Mouse (Mus musculus): ENCODE measurements at regions not wholly inside any gene's neighbourhood (a gene's known extent, or its start where the extent isn't known, plus 50 kb on each side); places are given as distances from the start of the nearest gene placed in this dataset.

GRCm38 (mm10) chr14:73931095-73931494, 270.1 kb downstream of the Gm21750 start:
- TF ChIP-seq CTCF (IDR thresholded peaks at IDR 0.05; ENCODE audit: borderline replicate concordance, insufficient read depth, low read length) (no peak), POLR2A (IDR thresholded peaks at IDR 0.05; ENCODE audit: low read depth, low read length) (no peak)
- no peaks in the 10 kb centered on the region for H3K4me1 ChIP-seq (ENCODE audit: control insufficient read depth, insufficient read depth, low read length)
- no peak overlapping the region for H3K27ac ChIP-seq (ENCODE audit: insufficient read depth, low read length)
- H3K4me3 ChIP-seq (ENCODE audit: insufficient read depth, low read length) = no peak overlapping the region

GRCm38 (mm10) chr14:73947316-73947715, 286.3 kb downstream of the Gm21750 start:
- TF ChIP-seq POLR2A (IDR thresholded peaks at IDR 0.05; ENCODE audit: low read depth, low read length) (no peak), CTCF (IDR thresholded peaks at IDR 0.05; ENCODE audit: borderline replicate concordance, insufficient read depth, low read length) (no peak)
- no peak overlapping the region for H3K27ac ChIP-seq (ENCODE audit: insufficient read depth, low read length)
- no peak overlapping the region for H3K4me3 ChIP-seq (ENCODE audit: insufficient read depth, low read length)
- no peaks in the 10 kb centered on the region for H3K4me1 ChIP-seq (ENCODE audit: control insufficient read depth, insufficient read depth, low read length)

GRCm38 (mm10) chr14:73952511-73952910, 291.5 kb downstream of the Gm21750 start:
- Histone ChIP-seq H3K27ac (ENCODE audit: insufficient read depth, low read length) (no peak overlapping the region), H3K4me1 (ENCODE audit: control insufficient read depth, insufficient read depth, low read length) (no peaks in the 10 kb centered on the region), H3K4me3 (ENCODE audit: insufficient read depth, low read length) (no peak overlapping the region)
- TF ChIP-seq CTCF (IDR thresholded peaks at IDR 0.05; ENCODE audit: borderline replicate concordance, insufficient read depth, low read length) = no peak
- TF ChIP-seq POLR2A (IDR thresholded peaks at IDR 0.05; ENCODE audit: low read depth, low read length) = no peak

- Histone ChIP-seq H3K27ac (ENCODE audit: insufficient read depth, low read length) (no peak overlapping the region), H3K4me1 (ENCODE audit: control insufficient read depth, insufficient read depth, low read length) (no peaks in the 10 kb centered on the region), H3K4me3 (ENCODE audit: insufficient read depth, low read length) (no peak overlapping the region)
- TF ChIP-seq CTCF (IDR thresholded peaks at IDR 0.05; ENCODE audit: borderline replicate concordance, insufficient read depth, low read length) (no peak), POLR2A (IDR thresholded peaks at IDR 0.05; ENCODE audit: low read depth, low read length) (no peak)
Observed at GRCm38 (mm10) chr14:73978694-73979093, 317.7 kb downstream of the Gm21750 start.

GRCm38 (mm10) chr14:73996229-73996628, 335.2 kb downstream of the Gm21750 start:
- Histone ChIP-seq H3K4me1 (ENCODE audit: control insufficient read depth, insufficient read depth, low read length) (no peaks in the 10 kb centered on the region), H3K27ac (ENCODE audit: insufficient read depth, low read length) (no peak overlapping the region), H3K4me3 (ENCODE audit: insufficient read depth, low read length) (no peak overlapping the region)
- TF ChIP-seq CTCF (IDR thresholded peaks at IDR 0.05; ENCODE audit: borderline replicate concordance, insufficient read depth, low read length) (no peak), POLR2A (IDR thresholded peaks at IDR 0.05; ENCODE audit: low read depth, low read length) (no peak)

GRCm38 (mm10) chr14:73997796-73998195, 336.8 kb downstream of the Gm21750 start:
- no peak overlapping the region for H3K27ac ChIP-seq (ENCODE audit: insufficient read depth, low read length)
- no peaks in the 10 kb centered on the region for H3K4me1 ChIP-seq (ENCODE audit: control insufficient read depth, insufficient read depth, low read length)
- H3K4me3 ChIP-seq (ENCODE audit: insufficient read depth, low read length) = no peak overlapping the region
- TF ChIP-seq CTCF (IDR thresholded peaks at IDR 0.05; ENCODE audit: borderline replicate concordance, insufficient read depth, low read length) = no peak

- Histone ChIP-seq H3K4me1 (ENCODE audit: control insufficient read depth, insufficient read depth, low read length) (no peaks in the 10 kb centered on the region), H3K4me3 (ENCODE audit: insufficient read depth, low read length) (no peak overlapping the region), H3K27ac (ENCODE audit: insufficient read depth, low read length) (no peak overlapping the region)
- TF ChIP-seq CTCF (IDR thresholded peaks at IDR 0.05; ENCODE audit: borderline replicate concordance, insufficient read depth, low read length) (no peak), POLR2A (IDR thresholded peaks at IDR 0.05; ENCODE audit: low read depth, low read length) (no peak)
Observed at GRCm38 (mm10) chr14:73999409-73999909, 338.4 kb downstream of the Gm21750 start.

GRCm38 (mm10) chr14:74006911-74007310, 345.9 kb downstream of the Gm21750 start:
- Histone ChIP-seq H3K4me1 (ENCODE audit: control insufficient read depth, insufficient read depth, low read length) (no peaks in the 10 kb centered on the region), H3K4me3 (ENCODE audit: insufficient read depth, low read length) (no peak overlapping the region), H3K27ac (ENCODE audit: insufficient read depth, low read length) (no peak overlapping the region)
- no peak for TF ChIP-seq POLR2A (IDR thresholded peaks at IDR 0.05; ENCODE audit: low read depth, low read length)
- no peak for TF ChIP-seq CTCF (IDR thresholded peaks at IDR 0.05; ENCODE audit: borderline replicate concordance, insufficient read depth, low read length)

- Histone ChIP-seq H3K4me1 (ENCODE audit: control insufficient read depth, insufficient read depth, low read length) (no peaks in the 10 kb centered on the region), H3K27ac (ENCODE audit: insufficient read depth, low read length) (no peak overlapping the region), H3K4me3 (ENCODE audit: insufficient read depth, low read length) (no peak overlapping the region)
- TF ChIP-seq CTCF (IDR thresholded peaks at IDR 0.05; ENCODE audit: borderline replicate concordance, insufficient read depth, low read length) = no peak
- TF ChIP-seq POLR2A (IDR thresholded peaks at IDR 0.05; ENCODE audit: low read depth, low read length) = no peak
Observed at GRCm38 (mm10) chr14:74011555-74011954, 350.5 kb downstream of the Gm21750 start.

GRCm38 (mm10) chr14:74019421-74019820, 358.4 kb downstream of the Gm21750 start:
- Histone ChIP-seq H3K27ac (ENCODE audit: insufficient read depth, low read length) (no peak overlapping the region), H3K4me3 (ENCODE audit: insufficient read depth, low read length) (no peak overlapping the region), H3K4me1 (ENCODE audit: control insufficient read depth, insufficient read depth, low read length) (no peaks in the 10 kb centered on the region)
- TF ChIP-seq CTCF (IDR thresholded peaks at IDR 0.05; ENCODE audit: borderline replicate concordance, insufficient read depth, low read length) (no peak), POLR2A (IDR thresholded peaks at IDR 0.05; ENCODE audit: low read depth, low read length) (no peak)

Measured in embryonic fibroblast, embryonic 13.5 days (primary cell).